ENCODE assay signal across 11 mouse cellular contexts in genomic region chr3:90555954-90556353, GRCm38 (mm10). TPM values are rescaled to one million over a fixed set of nuclear protein-coding genes. Genes with fewer than 3 reads are reported as not detected.
DNase-seq lines count a peak whose midpoint lies in the region; ATAC-seq lines count a peak whose summit lies in the region.
"Had no signal": no experiment of that assay in that cellular context is flagged by ENCODE, and none has a peak within 500 bp of the region (broad histone marks: within the 10 kb centered on the region; RNA-seq: fewer than 3 reads in every experiment).

No protein-coding gene starts in this region.

- H3K4me1 ChIP-seq in heart, embryonic 11.5 days (ENCODE audit: control insufficient read depth, insufficient read depth, low read length), result no peaks in the 10 kb centered on the region
- peaks cover 4% of the 10 kb centered on the region; the same call in 1 of the 2 replicates for H3K4me1 ChIP-seq in midbrain, embryonic 12.5 days

- peak; percentile 39 to 63 for DNase-seq in heart, adult 18-20 months
- peak; percentile 46 for DNase-seq in brain, embryonic 18.5 days (ENCODE audit: low read depth, low spot score)
- DNase-seq in heart, postnatal 10 days, result peak; percentile 53 to 59
- DNase-seq in c-Kit-positive CD71-positive TER-119-positive erythroid progenitor cells, embryonic 14.5 days (ENCODE audit: low spot score), result no peak
- no peak for DNase-seq in testis, postnatal 14 days (ENCODE audit: low spot score)

- no peak overlapping the region for H3K9ac ChIP-seq in heart, embryonic 11.5 days (ENCODE audit: low read depth, low read length)
- no peak overlapping the region for H3K9ac ChIP-seq in midbrain, embryonic 12.5 days (replicated peaks)
- H3K9ac ChIP-seq: embryonic facial prominence, embryonic 13.5 days had no signal

- no peaks in the 10 kb centered on the region for H3K36me3 ChIP-seq in heart, embryonic 11.5 days (ENCODE audit: control insufficient read depth, insufficient read depth, low read length)
- no peaks in the 10 kb centered on the region for H3K36me3 ChIP-seq in midbrain, embryonic 12.5 days
- H3K36me3 ChIP-seq: embryonic facial prominence, embryonic 13.5 days had no signal

- ATAC-seq in heart, embryonic 11.5 days (replicated peaks; ENCODE audit: insufficient number of reproducible peaks, low FRiP score, low TSS enrichment), result no peak
- peak; percentile 63 for ATAC-seq in midbrain, embryonic 12.5 days (ENCODE audit: low FRiP score, low read depth)
- no peak for ATAC-seq in megakaryocyte-erythroid progenitor cell, adult 5-6 weeks (replicated peaks; ENCODE audit: low FRiP score, low TSS enrichment, poor library complexity, severe bottlenecking)
- ATAC-seq: intestine, postnatal 0 days; Patski had no signal

- WGBS in heart, embryonic 11.5 days (ENCODE audit: insufficient replicate concordance), result 64% methylated on average over 5 of the region's 5 CpGs
- WGBS in midbrain, embryonic 12.5 days, result 32% methylated on average over 5 of the region's 5 CpGs

- H3K27me3 ChIP-seq in heart, embryonic 11.5 days (ENCODE audit: control insufficient read depth, insufficient read depth, low read length), result no peaks in the 10 kb centered on the region
- H3K27me3 ChIP-seq in midbrain, embryonic 12.5 days, result no peaks in the 10 kb centered on the region
- H3K27me3 ChIP-seq: embryonic facial prominence, embryonic 13.5 days; Patski had no signal

- no peak overlapping the region for H3K4me2 ChIP-seq in heart, embryonic 11.5 days
- no peak overlapping the region for H3K4me2 ChIP-seq in midbrain, embryonic 12.5 days (replicated peaks)
- H3K4me2 ChIP-seq: embryonic facial prominence, embryonic 13.5 days had no signal

- no peaks in the 10 kb centered on the region for H3K9me3 ChIP-seq in heart, embryonic 11.5 days (replicated peaks; ENCODE audit: control insufficient read depth, low read length)
- no peaks in the 10 kb centered on the region for H3K9me3 ChIP-seq in midbrain, embryonic 12.5 days
- H3K9me3 ChIP-seq: embryonic facial prominence, embryonic 13.5 days had no signal

- H3K27ac ChIP-seq in heart, embryonic 11.5 days (ENCODE audit: low read depth, low read length), result no peak overlapping the region
- 0 out of 2 replicates have a peak overlapping the region, but pooled peaks have one; percentile 12 for H3K27ac ChIP-seq in midbrain, embryonic 12.5 days (replicated peaks)
- H3K27ac ChIP-seq: embryonic facial prominence, embryonic 13.5 days had no signal

- no peak overlapping the region for H3K4me3 ChIP-seq in heart, embryonic 11.5 days (ENCODE audit: low read depth, low read length)
- H3K4me3 ChIP-seq in midbrain, embryonic 12.5 days, result no peak overlapping the region
- H3K4me3 ChIP-seq: embryonic facial prominence, embryonic 13.5 days had no signal

- intact Hi-C loops in heart, postnatal 10 days (cut with DNase I), result no loop called here

RNA-seq across cellular contexts. Expression of gene S100a3, which starts 4.4 kb away (rescaled TPM):
- not detected for total RNA-seq in heart, adult 18-20 months (2021)
- polyA plus RNA-seq in heart, embryonic 11.5 days (2014; fragmentation: Nextera tagmentation; extraction: Ambion mirVana), result 0.24 TPM in 1 of 2 replicates, not detected in the other
- total RNA-seq in heart, postnatal 10 days (2021), result not detected
- polyA plus RNA-seq in midbrain, embryonic 12.5 days (2016; fragmentation: Nextera tagmentation; extraction: Ambion mirVana), result not detected in 2 replicates
- not detected in 2 replicates for total RNA-seq in megakaryocyte-erythroid progenitor cell, adult 5-6 weeks (2014; fragmentation: Nextera tagmentation)
- total RNA-seq in megakaryocyte-erythroid progenitor cell, adult 5-6 weeks (2017), result not detected in 2 replicates

RNA-seq across cellular contexts. Expression of gene S100a16, which starts 18.9 kb away (rescaled TPM):
- total RNA-seq in heart, adult 18-20 months (2021), result 10 to 100 TPM; 62.9 to 71.8 TPM
- polyA plus RNA-seq in heart, embryonic 11.5 days (2014; fragmentation: Nextera tagmentation; extraction: Ambion mirVana), result 26.9 and 28.4 TPM in 2 replicates
- total RNA-seq in heart, postnatal 10 days (2021), result 100 to 1,000 TPM; 108 to 126 TPM
- polyA plus RNA-seq in midbrain, embryonic 12.5 days (2016; fragmentation: Nextera tagmentation; extraction: Ambion mirVana), result 33.5 and 41.9 TPM in 2 replicates
- not detected in 2 replicates for total RNA-seq in megakaryocyte-erythroid progenitor cell, adult 5-6 weeks (2014; fragmentation: Nextera tagmentation)
- total RNA-seq in megakaryocyte-erythroid progenitor cell, adult 5-6 weeks (2017), result not detected in 2 replicates

RNA-seq across cellular contexts. Expression of gene S100a14, which starts 29.3 kb away (rescaled TPM):
- total RNA-seq in heart, adult 18-20 months (2021), result under 1 TPM; 0.49 to 0.60 TPM
- polyA plus RNA-seq in heart, embryonic 11.5 days (2014; fragmentation: Nextera tagmentation; extraction: Ambion mirVana), result not detected in 2 replicates
- not detected for total RNA-seq in heart, postnatal 10 days (2021)
- not detected in 2 replicates for polyA plus RNA-seq in midbrain, embryonic 12.5 days (2016; fragmentation: Nextera tagmentation; extraction: Ambion mirVana)
- not detected in 2 replicates for total RNA-seq in megakaryocyte-erythroid progenitor cell, adult 5-6 weeks (2014; fragmentation: Nextera tagmentation)
- 4.1 TPM in 1 of 2 replicates, not detected in the other for total RNA-seq in megakaryocyte-erythroid progenitor cell, adult 5-6 weeks (2017)

RNA-seq across cellular contexts. Expression of gene S100a2, which starts 34.1 kb away (rescaled TPM):
- total RNA-seq in heart, adult 18-20 months (2021), result not detected
- not detected in 2 replicates for polyA plus RNA-seq in heart, embryonic 11.5 days (2014; fragmentation: Nextera tagmentation; extraction: Ambion mirVana)
- total RNA-seq in heart, postnatal 10 days (2021), result not detected
- polyA plus RNA-seq in midbrain, embryonic 12.5 days (2016; fragmentation: Nextera tagmentation; extraction: Ambion mirVana), result not detected in 2 replicates
- not detected in 2 replicates for total RNA-seq in megakaryocyte-erythroid progenitor cell, adult 5-6 weeks (2014; fragmentation: Nextera tagmentation)
- total RNA-seq in megakaryocyte-erythroid progenitor cell, adult 5-6 weeks (2017), result not detected in 2 replicates
- polyA plus RNA-seq: embryonic facial prominence, embryonic 13.5 days; intestine, postnatal 0 days; Patski had no signal

RNA-seq across cellular contexts. Expression of gene S100a13, which starts 41.7 kb away (rescaled TPM):
- total RNA-seq in heart, adult 18-20 months (2021), result 10 to 100 TPM; 29.6 to 31.2 TPM
- 59.7 and 65.4 TPM in 2 replicates for polyA plus RNA-seq in heart, embryonic 11.5 days (2014; fragmentation: Nextera tagmentation; extraction: Ambion mirVana)
- total RNA-seq in heart, postnatal 10 days (2021), result 10 to 100 TPM; 40.6 to 42.3 TPM
- 12.1 TPM in 2 replicates for polyA plus RNA-seq in midbrain, embryonic 12.5 days (2016; fragmentation: Nextera tagmentation; extraction: Ambion mirVana)
- 14.8 and 33.6 TPM in 2 replicates for total RNA-seq in megakaryocyte-erythroid progenitor cell, adult 5-6 weeks (2014; fragmentation: Nextera tagmentation)
- total RNA-seq in megakaryocyte-erythroid progenitor cell, adult 5-6 weeks (2017), result 36.2 and 58.0 TPM in 2 replicates

Comparison
In these comparisons a context has a peak if more than half of its experiments do, and no peak if none do; other contexts are left out.
1. DNase-seq: peak in heart, adult 18-20 months (2 of 2), brain, embryonic 18.5 days (single experiment) and heart, postnatal 10 days (2 of 2); none in c-Kit-positive CD71-positive TER-119-positive erythroid progenitor cells, embryonic 14.5 days (single experiment) and testis, postnatal 14 days (single experiment).
2. RNA of gene S100a16, which starts 18.9 kb away (total RNA-seq): 108 to 126 TPM in heart, postnatal 10 days and 62.9 to 71.8 TPM in heart, adult 18-20 months; not detected in megakaryocyte-erythroid progenitor cell, adult 5-6 weeks; every median in the first group is over 10 times any median in the second.